Mouse (Mus musculus) inflammation-experienced regulatory T-cells (primary cell): ENCODE measurements around the gene Olfr70. TPM values are rescaled to one million over a fixed set of nuclear protein-coding genes. Genes with fewer than 3 reads are reported as not detected.

ENCODE experiments used
- polyA plus RNA-seq, 2 experiments: library from polyadenylated mRNA; unstranded; fragments of 100-300 nt; shearing (Covaris generic); gene quantifications; one replicate each; pipeline ENCODE4 v1.2.1; 2017

The Olfr70 gene
- polyA plus RNA-seq, result not detected

DNA sequence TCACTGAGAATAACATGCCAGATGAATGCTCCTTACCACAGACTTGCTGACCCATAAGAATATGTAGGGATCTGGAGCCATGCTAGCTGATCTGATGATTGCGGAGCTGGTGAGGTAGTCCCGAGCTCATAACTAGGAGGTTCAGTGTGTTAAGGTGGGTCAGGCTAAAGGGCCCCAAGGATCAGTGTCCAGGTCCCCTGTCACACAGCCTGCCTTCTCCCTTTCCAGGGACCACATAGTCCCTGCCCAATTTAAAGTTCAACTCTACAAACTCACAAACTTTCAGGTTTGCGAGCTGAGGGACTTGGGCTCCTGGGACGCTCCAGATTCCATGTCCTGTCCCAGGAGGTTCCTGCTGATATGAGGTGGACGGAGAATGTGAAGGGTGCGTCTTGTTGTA lies at the start of gene Olfr70:
Gene Olfr70 (minus strand): TSS at position 101 of the 400 bp plus-strand sequence.

DNA sequence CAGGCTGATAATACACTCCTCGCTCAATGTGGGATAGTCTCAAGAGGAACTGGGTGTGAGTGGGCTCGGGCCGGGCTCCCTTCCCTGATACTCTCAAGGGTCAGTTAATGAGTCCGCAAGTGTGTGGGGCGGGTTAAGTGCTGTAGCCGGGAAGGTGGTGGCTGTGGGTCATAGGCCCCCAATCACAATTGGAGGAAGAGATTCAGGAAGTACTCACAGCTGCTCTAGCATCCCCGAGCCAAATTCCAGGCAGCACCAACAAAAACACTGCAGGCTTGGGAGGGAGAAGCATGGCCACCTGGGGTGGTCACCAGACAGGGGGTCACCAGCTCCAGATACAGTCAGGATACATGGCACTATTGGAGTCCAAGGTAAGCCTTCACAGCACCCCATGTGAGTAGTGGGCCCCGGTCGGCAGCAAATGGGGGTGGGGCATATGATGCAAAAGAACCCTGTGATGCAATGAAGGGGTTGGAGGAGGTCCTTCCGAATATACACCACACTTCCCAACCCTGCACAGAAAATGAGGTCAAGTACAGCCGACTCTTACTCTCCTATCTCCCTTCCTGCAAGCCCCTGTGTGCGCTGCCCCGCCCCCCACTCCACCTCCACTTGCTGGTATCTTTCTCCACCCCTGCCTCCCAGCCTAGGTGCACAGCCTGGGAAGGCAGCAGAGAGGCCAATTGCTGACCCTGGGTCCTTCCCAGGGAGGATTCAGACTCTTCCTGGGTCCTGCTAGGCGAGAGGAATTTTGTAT lies 29.4 kb upstream of the Olfr70 start, which contains the start of gene Spaar:
Gene Spaar (plus strand): TSS at position 241 of the 757 bp plus-strand sequence.

GRCm38 (mm10) chr4:43726995-43727394 lies 26.4 kb upstream of the Olfr70 start, which contains the start of gene Hrct1:
Hrct1 (plus strand) TSS chr4:43727188.

DNA sequence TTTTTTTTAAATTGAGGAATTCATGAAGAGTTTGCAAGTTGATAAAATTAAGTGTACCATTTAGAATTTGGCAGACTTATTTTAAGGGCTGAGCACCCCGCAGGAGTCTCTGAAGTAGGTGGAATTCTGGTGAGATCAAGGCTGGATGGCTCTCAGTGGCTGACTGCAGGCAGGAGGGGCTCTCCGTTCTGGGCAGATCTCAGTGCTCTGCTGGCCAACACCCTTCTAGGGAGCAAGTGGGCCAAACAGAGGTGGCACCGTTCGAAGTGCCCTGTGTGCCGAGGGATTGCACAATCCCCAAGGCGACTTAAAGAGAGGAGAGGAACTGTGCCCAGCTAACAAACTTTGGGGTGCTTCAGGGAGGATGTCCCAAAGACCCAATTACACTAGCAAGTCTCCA lies 9.3 kb upstream of the Olfr70 start, which contains the start of gene Olfr71:
Gene Olfr71 (minus strand): TSS at position 387 of the 400 bp plus-strand sequence.

GRCm38 (mm10) chr4:43668782-43669427 lies 31.7 kb downstream of the Olfr70 start, which contains the start of the genes Tmem8b and Fam221b:
Tmem8b (plus strand) TSS chr4:43668971.
Fam221b (minus strand) TSS chr4:43669145.

DNA sequence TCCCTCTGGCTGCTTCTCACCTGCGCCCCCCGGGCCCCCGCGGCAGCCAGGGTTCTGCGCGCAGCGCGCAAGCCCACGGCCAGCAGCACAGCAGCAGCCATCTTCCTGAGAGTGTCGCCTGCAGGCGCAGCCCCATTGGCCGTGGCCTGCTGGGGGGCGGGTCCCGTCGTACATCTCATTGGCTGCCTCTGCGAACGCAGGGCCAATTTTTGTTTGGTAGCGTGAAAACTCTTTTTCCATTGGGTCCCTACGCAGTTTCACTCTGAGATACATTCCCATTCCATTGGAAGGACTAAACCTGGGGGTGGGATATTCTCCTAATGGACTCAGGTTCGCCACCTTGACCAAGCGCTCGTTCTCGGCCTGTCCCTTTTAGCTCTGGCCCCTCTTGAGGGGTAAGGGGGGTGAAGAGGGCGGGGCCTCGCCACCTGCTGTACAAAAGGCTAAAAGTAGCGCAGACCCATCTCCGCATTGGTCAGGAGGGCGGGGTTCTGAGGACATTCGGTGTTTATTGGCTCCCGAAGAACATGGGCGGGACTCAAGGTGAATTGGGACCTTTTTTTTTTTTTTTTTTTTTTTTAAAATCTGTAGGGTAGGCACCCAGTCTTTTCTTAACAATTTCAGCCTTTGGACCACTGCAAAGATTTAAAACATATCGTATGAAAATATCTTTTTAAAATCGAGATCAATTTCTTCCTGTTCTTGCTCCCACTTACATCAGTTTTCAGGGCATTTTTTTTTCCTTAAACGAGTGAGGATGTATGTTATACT lies 44.1 kb downstream of the Olfr70 start, which contains the start of gene Hint2:
Gene Hint2 (minus strand): TSS at position 128 of the 771 bp plus-strand sequence.

GRCm38 (mm10) chr4:43653161-43654015 lies 47.2 kb downstream of the Olfr70 start, which contains the start of gene Spag8:
Spag8 (minus strand) TSS chr4:43653594.

Other genes starting within 250 kb of the Olfr70 start
- 10 to 100 TPM; 33.1 to 65.3 TPM for gene Cd72, start 246.2 kb downstream of the Olfr70 start, polyA plus RNA-seq
- 100 to 1,000 TPM; 134 to 225 TPM for gene Sit1, start 217.1 kb downstream of the Olfr70 start, polyA plus RNA-seq
- gene Ccdc107, start 207.9 kb downstream of the Olfr70 start, polyA plus RNA-seq, result 10 to 100 TPM; 89.1 to 99.6 TPM
- gene Arhgef39, start 201.1 kb downstream of the Olfr70 start, polyA plus RNA-seq, result 1 to 10 TPM; 3.8 to 5.5 TPM
- gene Car9, start 193.8 kb downstream of the Olfr70 start, polyA plus RNA-seq, result 1 to 10 TPM in 1 of 2 experiments, under 1 TPM in 1; 0.51 to 1.4 TPM
- under 1 TPM in 1 of 2 experiments, not detected in 1; 0.37 TPM for gene Tpm2, start 177.0 kb downstream of the Olfr70 start, polyA plus RNA-seq
- 10 to 100 TPM; 82.9 to 91.0 TPM for gene Creb3, start 138.5 kb downstream of the Olfr70 start, polyA plus RNA-seq
- gene Tln1, start 138.1 kb downstream of the Olfr70 start, polyA plus RNA-seq, result 100 to 1,000 TPM; 223 to 237 TPM
- gene Rgp1, start 122.1 kb downstream of the Olfr70 start, polyA plus RNA-seq, result 10 to 100 TPM; 12.9 to 21.1 TPM
- 10 to 100 TPM; 43.6 to 49.6 TPM for gene Gba2, start 121.9 kb downstream of the Olfr70 start, polyA plus RNA-seq
- 1 to 10 TPM; 3.0 to 3.9 TPM for gene Msmp, start 116.3 kb downstream of the Olfr70 start, polyA plus RNA-seq
- gene Npr2, start 68.9 kb downstream of the Olfr70 start, polyA plus RNA-seq, result under 1 TPM; 0.53 to 0.72 TPM
- gene Spag8, start 47.2 kb downstream of the Olfr70 start, polyA plus RNA-seq, result under 1 TPM; 0.27 to 0.81 TPM
- gene Hint2, start 44.3 kb downstream of the Olfr70 start, polyA plus RNA-seq, result 10 to 100 TPM; 64.9 to 74.6 TPM
- 1 to 10 TPM; 1.4 to 2.3 TPM for gene Tmem8b, start 31.8 kb downstream of the Olfr70 start, polyA plus RNA-seq
- 1 to 10 TPM in 1 of 2 experiments, under 1 TPM in 1; 0.99 to 2.8 TPM for gene Fam221b, start 31.7 kb downstream of the Olfr70 start, polyA plus RNA-seq
- under 1 TPM in 1 of 2 experiments, not detected in 1; 0.10 TPM for gene Olfr71, start 9.4 kb upstream of the Olfr70 start, polyA plus RNA-seq
- not detected for gene Hrct1, start 26.4 kb upstream of the Olfr70 start, polyA plus RNA-seq
- 1 to 10 TPM in 1 of 2 experiments, under 1 TPM in 1; 0.48 to 1.3 TPM for gene Spaar, start 29.2 kb upstream of the Olfr70 start, polyA plus RNA-seq
- not detected for gene Olfr159, start 70.2 kb upstream of the Olfr70 start, polyA plus RNA-seq
- under 1 TPM; 0.08 to 0.32 TPM for gene Olfr156, start 123.1 kb upstream of the Olfr70 start, polyA plus RNA-seq
- gene Olfr157, start 139.4 kb upstream of the Olfr70 start, polyA plus RNA-seq, result 1 to 10 TPM in 1 of 2 experiments, under 1 TPM in 1; 0.19 to 1.4 TPM
- gene Olfr155, start 150.8 kb upstream of the Olfr70 start, polyA plus RNA-seq, result under 1 TPM; 0.43 to 0.98 TPM
- 1 to 10 TPM; 4.8 to 7.1 TPM for gene Reck, start 174.7 kb upstream of the Olfr70 start, polyA plus RNA-seq